Mouse (Mus musculus): ENCODE data around the gene Upk1b.

DNA sequence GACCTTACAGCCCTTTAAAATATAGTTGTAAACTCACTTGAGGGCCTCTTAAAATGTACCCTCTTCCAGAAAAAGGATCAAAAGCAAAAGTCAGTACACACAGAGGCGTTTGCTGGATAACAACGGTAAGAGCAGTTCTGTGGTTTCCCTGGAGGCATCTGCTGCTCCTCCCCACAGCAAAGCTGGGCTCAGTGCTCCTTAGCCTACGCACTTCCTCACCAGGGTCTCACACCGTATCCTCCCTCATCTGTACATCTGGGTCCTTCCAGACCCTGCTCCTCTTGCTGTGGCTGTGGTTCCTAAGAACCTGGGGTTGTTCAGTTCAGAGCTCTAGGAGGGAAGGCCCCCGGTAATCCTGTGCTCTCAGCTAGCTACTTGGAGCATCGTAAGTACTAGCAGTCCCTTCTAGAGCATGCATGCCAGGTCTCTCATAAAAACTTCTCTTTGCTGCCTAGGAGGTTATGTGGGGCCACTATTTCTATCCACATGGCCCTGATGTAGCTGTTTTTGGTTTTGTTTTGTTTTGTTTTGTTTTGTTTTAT is 39.2 kb downstream of the Upk1b start:
- TF ChIP-seq POLR2A (IDR thresholded peaks at IDR 0.05; ENCODE audit: borderline replicate concordance, low read depth, low read length) (no peak), CTCF (IDR thresholded peaks at IDR 0.05; ENCODE audit: low read depth, low read length) (no peak)
